Mouse (Mus musculus) G1E (cell line): ENCODE data around the gene Iqck. TPM values are rescaled to one million over a fixed set of nuclear protein-coding genes. Genes with fewer than 3 reads are reported as not detected.

Source experiments
- ATAC-seq: 2 replicates; pipeline ENCODE4 v1.8.0; 2016; ENCODE audit warnings: mild to moderate bottlenecking; ENCODE audit not compliant: insufficient number of reproducible peaks, poor library complexity, low FRiP score, severe bottlenecking; ENCODE audit errors: extremely low read depth
- DNase-seq: peaks from one replicate; pipeline ENCODE4 v3.0.0; 2012; ENCODE audit warnings: low spot score
- H3K27me3 ChIP-seq: 2 replicates; pipeline ENCODE4 v1.6.1; 2012; ENCODE audit warnings: mild to moderate bottlenecking, low read length, inconsistent platforms; ENCODE audit not compliant: insufficient read depth
- H3K36me3 ChIP-seq: replicated peaks from 2 replicates; pipeline ENCODE3; 2012; ENCODE audit warnings: mild to moderate bottlenecking, inconsistent platforms
- H3K4me1 ChIP-seq: 2 replicates; pipeline ENCODE4 v1.6.1; 2012; ENCODE audit warnings: low read depth, low read length, inconsistent platforms, mixed read lengths; ENCODE audit not compliant: insufficient read depth
- H3K4me3 ChIP-seq: 2 replicates; pipeline ENCODE4 v1.5.1; 2012; ENCODE audit warnings: low read depth, mild to moderate bottlenecking, inconsistent platforms, low read length, moderate library complexity, mixed read lengths
- H3K9me3 ChIP-seq: replicated peaks from 2 replicates; pipeline ENCODE4 v1.6.1; 2012; ENCODE audit warnings: inconsistent platforms
- CTCF ChIP-seq: IDR thresholded peaks from 2 replicates; pipeline ENCODE4 v1.5.1; 2012; ENCODE audit warnings: low read depth, low read length, inconsistent platforms, mixed read lengths
- GATA1 ChIP-seq: IDR thresholded peaks from 2 replicates; pipeline ENCODE4 v1.6.1; 2012; ENCODE audit warnings: borderline replicate concordance, low read length, inconsistent platforms, mixed read lengths
- GATA2 ChIP-seq: IDR thresholded peaks from 2 replicates; pipeline ENCODE4 v1.6.1; 2012; ENCODE audit warnings: low read depth, low read length, inconsistent platforms, borderline replicate concordance
- POLR2AphosphoS5 ChIP-seq: IDR thresholded peaks from 2 replicates; pipeline ENCODE4 v1.6.1; 2012; ENCODE audit warnings: low read depth, low read length, inconsistent platforms; ENCODE audit not compliant: insufficient replicate concordance
- TAL1 ChIP-seq: conservative IDR thresholded peaks from 2 replicates; pipeline ENCODE4 v1.6.1; 2012; ENCODE audit warnings: low read depth, low read length, inconsistent platforms, mixed read lengths
- polyA plus RNA-seq: library from polyadenylated mRNA; stranded (reverse); fragments of >175 nt; gene quantifications from 2 replicates; pipeline ENCODE4 v1.2.3, GENCODE M21; 2012
- total RNA-seq, 2 experiments: library from RNA; stranded (forward) in 1 of 2; stranded (reverse) in 1 of 2; fragments of 200-1000 nt in 1 of 2; fragments of >200 nt in 1 of 2; fragmentation: Nextera tagmentation in 1 of 2; gene quantifications; 2 replicates each; pipeline ENCODE4 v1.2.3; 2014 to 2017

The Iqck gene
- total and polyA plus RNA-seq, 3 experiments: 0.16 to 1.3 TPM; not detected in 1

- no peaks in the 10 kb centered on the region for H3K9me3 ChIP-seq
- ATAC-seq: no peak
- H3K4me1 ChIP-seq: no peaks in the 10 kb centered on the region
- no peaks in the 10 kb centered on the region for H3K27me3 ChIP-seq
- no peak for DNase-seq
- H3K36me3 ChIP-seq: no peaks in the 10 kb centered on the region
- H3K4me3 ChIP-seq: no peak overlapping the region
- no peak for TF ChIP-seq POLR2AphosphoS5
- TF ChIP-seq GATA2: no peak
- TF ChIP-seq CTCF: no peak
- TF ChIP-seq GATA1: no peak
- TF ChIP-seq TAL1: no peak
Observed at GRCm38 (mm10) chr7:118919261-118920006, 63.9 kb downstream of the Iqck start.

- TF ChIP-seq GATA1: no peak
- TF ChIP-seq TAL1: no peak
- no peak for TF ChIP-seq GATA2
- TF ChIP-seq POLR2AphosphoS5: no peak
- TF ChIP-seq CTCF: no peak
- Histone ChIP-seq H3K4me1 (no peaks in the 10 kb centered on the region), H3K36me3 (no peaks in the 10 kb centered on the region), H3K9me3 (no peaks in the 10 kb centered on the region), H3K4me3 (no peak overlapping the region), H3K27me3 (no peaks in the 10 kb centered on the region)
- no peak for ATAC-seq
- DNase-seq: no peak
Observed at GRCm38 (mm10) chr7:118922441-118923202, 67.1 kb downstream of the Iqck start.

- no peak for TF ChIP-seq CTCF
- no peak for TF ChIP-seq TAL1
- TF ChIP-seq GATA1: no peak
- no peak for TF ChIP-seq POLR2AphosphoS5
- no peak for TF ChIP-seq GATA2
- Histone ChIP-seq H3K27me3 (no peaks in the 10 kb centered on the region), H3K4me3 (no peak overlapping the region), H3K36me3 (no peaks in the 10 kb centered on the region), H3K9me3 (no peaks in the 10 kb centered on the region), H3K4me1 (no peaks in the 10 kb centered on the region)
- ATAC-seq (no peak), DNase-seq (no peak)
Observed at GRCm38 (mm10) chr7:118925547-118925946, 70.0 kb downstream of the Iqck start.

- H3K4me3 ChIP-seq: no peak overlapping the region
- no peak for DNase-seq
- H3K36me3 ChIP-seq: no peaks in the 10 kb centered on the region
- no peak for TF ChIP-seq TAL1
- TF ChIP-seq POLR2AphosphoS5: no peak
- no peak for TF ChIP-seq CTCF
- TF ChIP-seq GATA1: no peak
- TF ChIP-seq GATA2: no peak
- H3K27me3 ChIP-seq: no peaks in the 10 kb centered on the region; the same call in 1 of the 2 replicates
- no peaks in the 10 kb centered on the region for H3K9me3 ChIP-seq
- H3K4me1 ChIP-seq: no peaks in the 10 kb centered on the region
- no peak for ATAC-seq
Observed at GRCm38 (mm10) chr7:118926516-118927260, 71.1 kb downstream of the Iqck start.

- TF ChIP-seq CTCF (no peak), GATA1 (no peak), TAL1 (no peak), GATA2 (no peak), POLR2AphosphoS5 (no peak)
- no peak for DNase-seq
- no peak overlapping the region for H3K4me3 ChIP-seq
Observed at GRCm38 (mm10) chr7:118927279-118927678, 71.7 kb downstream of the Iqck start.

GRCm38 (mm10) chr7:118928316-118928715 is 72.8 kb downstream of the Iqck start:
- no peak for DNase-seq
- Histone ChIP-seq H3K4me3 (no peak overlapping the region), H3K27me3 (no peaks in the 10 kb centered on the region; the same call in 1 of the 2 replicates), H3K36me3 (no peaks in the 10 kb centered on the region), H3K4me1 (no peaks in the 10 kb centered on the region), H3K9me3 (no peaks in the 10 kb centered on the region)
- no peak for TF ChIP-seq GATA2
- TF ChIP-seq GATA1: no peak
- TF ChIP-seq POLR2AphosphoS5: no peak
- TF ChIP-seq CTCF: no peak
- no peak for TF ChIP-seq TAL1
- no peak for ATAC-seq

More at GRCm38 (mm10) chr7:118927279-118927678, 71.7 kb downstream of the Iqck start:
- no peaks in the 10 kb centered on the region for H3K9me3 ChIP-seq
- no peak for ATAC-seq
- no peaks in the 10 kb centered on the region; the same call in 1 of the 2 replicates for H3K27me3 ChIP-seq
- H3K4me1 ChIP-seq: no peaks in the 10 kb centered on the region
- H3K36me3 ChIP-seq: no peaks in the 10 kb centered on the region
